Mouse (Mus musculus): ENCODE data around the gene Amz1. TPM values are rescaled to one million over a fixed set of nuclear protein-coding genes. Genes with fewer than 3 reads are reported as not detected.

The Amz1 gene
- polyA plus RNA-seq, 1 experiment from 2014 or later, result 0.97 TPM

DNA sequence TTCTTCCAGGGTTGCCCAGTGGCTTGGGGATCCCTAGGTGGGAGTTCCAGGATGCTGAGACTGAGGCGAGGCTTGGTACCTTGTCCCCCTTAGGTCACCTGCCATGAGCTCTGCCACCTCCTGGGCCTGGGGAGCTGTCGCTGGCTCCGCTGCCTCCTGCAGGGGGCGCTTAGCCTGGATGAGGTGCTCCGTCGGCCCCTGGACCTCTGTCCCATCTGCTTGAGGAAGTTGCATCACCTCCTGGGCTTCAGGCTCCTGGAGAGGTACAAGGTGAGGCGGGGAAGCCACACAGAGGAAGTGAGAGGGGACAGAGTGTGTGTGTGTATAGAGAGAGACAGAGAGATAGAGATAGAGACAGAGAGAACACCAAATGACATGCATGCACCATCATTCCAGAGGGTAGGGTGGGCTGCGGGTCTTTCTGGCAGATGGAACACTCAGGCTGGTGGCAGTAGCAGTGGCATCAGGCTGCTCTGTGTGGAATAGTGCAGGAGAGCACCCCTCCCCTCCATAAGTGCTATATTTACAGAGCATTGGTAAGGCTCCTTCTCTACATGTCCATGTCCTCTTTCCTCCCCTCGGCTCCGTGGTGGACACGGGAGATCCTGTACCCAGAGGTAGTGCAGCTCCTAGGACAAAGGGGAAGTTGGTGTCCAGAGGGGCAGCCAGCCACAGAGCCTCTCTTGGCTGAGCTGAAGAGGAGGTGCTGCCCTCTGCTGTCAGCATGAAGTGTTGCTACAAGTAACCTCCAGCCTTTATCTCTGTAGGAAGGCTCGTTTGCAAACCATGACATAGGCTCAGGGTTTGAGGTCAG lies 25.3 kb downstream of the Amz1 start:
- H3K9me3 ChIP-seq (replicated peaks), result peaks cover 8% of the 10 kb centered on the region; the same call in 1 of the 2 replicates
- H3K9ac ChIP-seq, result peak overlapping the region; percentile 48; the same call in 1 of the 2 replicates
- WGBS (ENCODE audit: insufficient replicate concordance), result 7% methylated on average over 12 of the region's 12 CpGs
- peak overlapping the region; percentile 59 for H3K4me2 ChIP-seq
- no peak overlapping the region for H3K27ac ChIP-seq
- peaks cover 14% of the 10 kb centered on the region for H3K4me1 ChIP-seq (replicated peaks)
- DNase-seq (peak; percentile 52), ATAC-seq (ENCODE audit: low read depth) (peak; percentile 69)
- no peaks in the 10 kb centered on the region for H3K36me3 ChIP-seq
- H3K4me3 ChIP-seq (replicated peaks), result peak overlapping the region; percentile 34
- no peaks in the 10 kb centered on the region for H3K27me3 ChIP-seq

- WGBS (ENCODE audit: insufficient replicate concordance), result 2% methylated on average over 1 of the region's 2 CpGs
- Histone ChIP-seq H3K4me2 (no peak overlapping the region), H3K9ac (no peak overlapping the region), H3K27ac (no peak overlapping the region), H3K4me3 (replicated peaks) (no peak overlapping the region), H3K4me1 (replicated peaks) (peaks cover 14% of the 10 kb centered on the region), H3K9me3 (replicated peaks) (peaks cover 8% of the 10 kb centered on the region; the same call in 1 of the 2 replicates), H3K27me3 (no peaks in the 10 kb centered on the region), H3K36me3 (no peaks in the 10 kb centered on the region)
- ATAC-seq (ENCODE audit: low read depth) (no peak), DNase-seq (peak; percentile 32)
Observed at GRCm38 (mm10) chr5:140750925-140751324, 27.0 kb downstream of the Amz1 start.

DNA sequence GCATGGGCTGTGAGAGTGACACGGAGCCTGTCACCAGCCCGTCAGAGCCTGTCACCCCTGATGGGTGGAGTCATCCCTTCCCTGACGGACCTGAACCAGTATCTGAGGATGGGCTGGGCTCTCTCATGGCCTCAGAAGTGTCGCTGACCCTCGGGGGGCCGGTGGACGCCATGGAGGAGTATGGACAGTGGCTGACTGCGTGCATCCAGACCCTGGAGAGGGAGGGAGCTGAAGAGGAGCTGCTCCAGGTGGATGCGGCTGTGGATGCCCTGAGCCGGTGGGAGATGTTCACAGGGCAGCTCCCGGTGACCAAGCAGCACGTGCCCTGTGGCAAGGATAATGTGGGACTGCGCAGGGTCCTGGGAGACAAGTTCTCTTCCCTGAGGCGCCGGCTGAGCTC lies 28.1 kb downstream of the Amz1 start:
- Histone ChIP-seq H3K27me3 (no peaks in the 10 kb centered on the region), H3K4me2 (no peak overlapping the region), H3K36me3 (no peaks in the 10 kb centered on the region), H3K9ac (no peak overlapping the region), H3K4me1 (replicated peaks) (peaks cover 14% of the 10 kb centered on the region), H3K9me3 (replicated peaks) (peaks cover 8% of the 10 kb centered on the region; the same call in 1 of the 2 replicates), H3K27ac (no peak overlapping the region), H3K4me3 (replicated peaks) (no peak overlapping the region)
- no peak for ATAC-seq (ENCODE audit: low read depth)
- WGBS (ENCODE audit: insufficient replicate concordance), result 80% methylated on average over 15 of the region's 15 CpGs
- no peak for DNase-seq

DNA sequence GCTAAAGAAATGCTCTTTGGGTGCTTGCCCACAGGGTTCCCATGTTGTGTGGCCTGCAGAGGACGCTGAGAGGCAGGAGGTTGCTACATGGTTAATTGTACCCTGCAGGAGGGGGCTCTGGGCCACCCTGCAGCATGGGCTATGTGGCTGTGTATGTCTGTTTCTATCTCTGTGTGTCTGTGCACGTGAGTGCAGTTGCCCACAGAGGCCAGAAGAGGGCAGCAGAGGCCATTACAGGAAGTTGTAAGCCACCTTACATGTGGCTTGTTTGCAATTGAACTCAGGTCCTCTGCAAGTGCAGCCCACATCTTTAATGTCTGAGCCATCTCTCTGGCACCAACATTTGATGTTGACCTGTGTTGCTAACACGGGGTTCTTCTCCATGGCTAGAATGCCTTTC lies 28.7 kb downstream of the Amz1 start:
- 86% methylated on average over 3 of the region's 3 CpGs for WGBS (ENCODE audit: insufficient replicate concordance)

DNA sequence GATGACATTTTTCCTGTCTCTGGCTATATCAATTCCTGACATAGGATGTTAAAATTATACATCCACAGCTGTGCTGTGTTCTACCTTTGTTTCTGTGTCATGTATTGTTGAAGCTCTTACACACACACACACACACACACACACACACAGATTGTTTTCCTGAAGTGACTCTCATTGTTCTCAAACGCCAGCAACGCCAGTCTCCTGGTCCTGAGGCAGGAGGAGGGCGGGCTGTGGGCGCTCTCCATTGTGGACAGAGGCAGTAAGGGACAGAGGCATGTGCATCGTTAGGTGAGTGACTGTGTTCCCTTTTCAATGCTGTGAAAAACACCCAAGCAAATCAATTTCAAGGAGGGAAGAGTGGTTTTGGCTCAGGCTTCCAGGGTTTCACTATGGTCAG lies 29.3 kb downstream of the Amz1 start:
- Histone ChIP-seq H3K36me3 (peaks cover 7% of the 10 kb centered on the region; the same call in 1 of the 2 replicates), H3K27ac (no peak overlapping the region), H3K4me2 (no peak overlapping the region), H3K27me3 (no peaks in the 10 kb centered on the region), H3K9ac (no peak overlapping the region), H3K4me3 (replicated peaks) (no peak overlapping the region), H3K9me3 (replicated peaks) (peaks cover 8% of the 10 kb centered on the region; the same call in 1 of the 2 replicates), H3K4me1 (replicated peaks) (peaks cover 14% of the 10 kb centered on the region)
- ATAC-seq (ENCODE audit: low read depth), result no peak
- DNase-seq, result no peak
- 76% methylated on average over 5 of the region's 5 CpGs for WGBS (ENCODE audit: insufficient replicate concordance)

More for the DNA sequence above, 28.7 kb downstream of the Amz1 start:
- H3K27ac ChIP-seq, result no peak overlapping the region
- peaks cover 5% of the 10 kb centered on the region; the same call in 1 of the 2 replicates for H3K36me3 ChIP-seq
- H3K4me3 ChIP-seq (replicated peaks), result no peak overlapping the region
- no peak for ATAC-seq (ENCODE audit: low read depth)
- peaks cover 8% of the 10 kb centered on the region; the same call in 1 of the 2 replicates for H3K9me3 ChIP-seq (replicated peaks)
- no peak overlapping the region for H3K4me2 ChIP-seq
- H3K4me1 ChIP-seq (replicated peaks), result peaks cover 14% of the 10 kb centered on the region
- no peak overlapping the region for H3K9ac ChIP-seq
- DNase-seq, result no peak
- H3K27me3 ChIP-seq, result no peaks in the 10 kb centered on the region

DNA sequence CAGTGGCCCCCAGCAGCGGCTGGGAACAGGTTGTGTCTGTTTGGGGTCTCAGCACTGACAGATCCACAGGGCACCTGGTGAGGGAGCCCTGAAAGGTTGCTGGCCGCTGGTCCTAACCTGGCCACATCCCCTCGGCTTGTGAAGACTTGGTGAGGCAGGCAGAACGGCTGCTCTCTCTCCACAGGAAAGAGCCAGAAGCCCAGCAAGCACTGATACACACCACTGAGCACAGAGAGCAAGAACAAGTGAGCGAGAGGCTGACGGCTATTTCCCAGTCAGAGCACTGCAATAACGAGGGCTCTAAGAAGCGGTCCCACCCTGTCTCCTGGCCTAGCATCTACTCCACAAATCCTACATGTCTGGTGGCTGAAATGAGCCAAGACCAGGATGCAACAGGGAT lies 34.9 kb downstream of the Amz1 start:
- Histone ChIP-seq H3K4me2 (no peak overlapping the region), H3K4me1 (replicated peaks) (peaks cover 9% of the 10 kb centered on the region; the same call in 1 of the 2 replicates), H3K27me3 (no peaks in the 10 kb centered on the region), H3K4me3 (replicated peaks) (no peak overlapping the region), H3K9ac (no peak overlapping the region), H3K27ac (no peak overlapping the region), H3K9me3 (replicated peaks) (no peaks in the 10 kb centered on the region), H3K36me3 (peaks cover 47% of the 10 kb centered on the region)
- WGBS (ENCODE audit: insufficient replicate concordance), result 84% methylated on average over 8 of the region's 8 CpGs
- DNase-seq (no peak), ATAC-seq (ENCODE audit: low read depth) (no peak)

GRCm38 (mm10) chr5:140762540-140762939 lies 38.6 kb downstream of the Amz1 start:
- H3K27ac ChIP-seq, result no peak overlapping the region
- WGBS (ENCODE audit: insufficient replicate concordance), result 76% methylated on average over 4 of the region's 4 CpGs
- peaks cover 43% of the 10 kb centered on the region for H3K36me3 ChIP-seq
- H3K4me3 ChIP-seq (replicated peaks), result no peak overlapping the region
- DNase-seq (no peak), ATAC-seq (ENCODE audit: low read depth) (no peak)
- no peaks in the 10 kb centered on the region for H3K9me3 ChIP-seq (replicated peaks)
- peaks cover 28% of the 10 kb centered on the region for H3K4me1 ChIP-seq (replicated peaks)
- H3K27me3 ChIP-seq, result no peaks in the 10 kb centered on the region
- H3K9ac ChIP-seq, result no peak overlapping the region
- no peak overlapping the region for H3K4me2 ChIP-seq

DNA sequence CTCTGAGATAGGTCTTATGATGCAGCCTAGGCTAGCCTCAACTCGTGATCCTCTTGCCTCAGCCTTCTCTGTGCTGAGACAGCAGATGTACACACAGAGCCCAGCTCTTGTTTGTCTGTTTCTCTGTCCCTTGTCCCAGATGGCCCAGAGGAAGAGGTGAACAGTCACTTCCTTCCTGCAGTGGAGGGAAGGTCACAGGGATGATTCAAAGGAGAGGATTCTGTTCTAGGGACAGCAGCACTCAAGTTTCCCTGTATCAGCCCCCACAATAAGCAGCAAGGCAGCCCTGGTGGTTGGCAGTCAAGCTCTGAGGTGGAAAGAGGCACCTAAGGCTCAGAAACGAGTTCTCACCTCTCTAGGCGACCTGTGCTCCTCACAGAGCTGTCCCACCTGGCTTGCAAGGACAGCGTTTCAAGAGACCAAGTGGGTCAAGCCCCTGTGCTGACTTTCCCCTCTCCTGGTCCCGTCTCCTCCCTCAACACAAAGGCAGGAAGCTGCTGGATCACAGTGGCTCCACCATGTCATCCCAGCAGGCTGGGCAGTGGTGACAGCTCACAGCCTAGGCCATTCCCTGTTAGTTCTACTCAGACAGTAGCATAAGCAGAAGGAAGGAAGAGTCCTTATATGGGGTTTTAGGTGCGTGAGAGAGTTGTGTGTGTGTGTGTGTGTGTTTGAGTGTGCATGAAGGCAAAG lies 41.1 kb downstream of the Amz1 start:
- 37% methylated on average over 6 of the region's 6 CpGs for WGBS (ENCODE audit: insufficient replicate concordance)
- H3K4me1 ChIP-seq (replicated peaks), result peaks cover 46% of the 10 kb centered on the region

GRCm38 (mm10) chr5:140766566-140766965 lies 42.6 kb downstream of the Amz1 start:
- H3K27ac ChIP-seq, result no peak overlapping the region

More for the DNA sequence above, 41.1 kb downstream of the Amz1 start:
- Histone ChIP-seq H3K4me3 (replicated peaks) (no peak overlapping the region), H3K36me3 (peaks cover 22% of the 10 kb centered on the region), H3K27ac (peak overlapping the region; percentile 61), H3K9ac (no peak overlapping the region), H3K9me3 (replicated peaks) (no peaks in the 10 kb centered on the region), H3K27me3 (no peaks in the 10 kb centered on the region), H3K4me2 (no peak overlapping the region)
- ATAC-seq (ENCODE audit: low read depth) (peak; percentile 46; the same call in 1 of the 2 replicates), DNase-seq (no peak)

GRCm38 (mm10) chr5:140767704-140768141 lies 43.8 kb downstream of the Amz1 start:
- Histone ChIP-seq H3K27me3 (no peaks in the 10 kb centered on the region), H3K4me3 (replicated peaks) (no peak overlapping the region), H3K4me2 (peak overlapping the region; percentile 6; the same call in 1 of the 2 replicates), H3K36me3 (no peaks in the 10 kb centered on the region), H3K4me1 (replicated peaks) (peaks cover 63% of the 10 kb centered on the region), H3K9ac (peak overlapping the region; percentile 43; the same call in 1 of the 2 replicates), H3K9me3 (replicated peaks) (no peaks in the 10 kb centered on the region), H3K27ac (peak overlapping the region; percentile 83)
- ATAC-seq (ENCODE audit: low read depth) (peak; percentile 30), DNase-seq (no peak)
- 43% methylated on average over 9 of the region's 9 CpGs for WGBS (ENCODE audit: insufficient replicate concordance)

More at GRCm38 (mm10) chr5:140766566-140766965, 42.6 kb downstream of the Amz1 start:
- H3K4me1 ChIP-seq (replicated peaks), result peaks cover 54% of the 10 kb centered on the region
- no peak for DNase-seq
- no peak overlapping the region for H3K9ac ChIP-seq
- H3K36me3 ChIP-seq, result peaks cover 7% of the 10 kb centered on the region; the same call in 1 of the 2 replicates
- no peak overlapping the region for H3K4me3 ChIP-seq (replicated peaks)
- no peaks in the 10 kb centered on the region for H3K9me3 ChIP-seq (replicated peaks)
- no peak for ATAC-seq (ENCODE audit: low read depth)
- 72% methylated on average over 4 of the region's 4 CpGs for WGBS (ENCODE audit: insufficient replicate concordance)
- no peak overlapping the region for H3K4me2 ChIP-seq
- H3K27me3 ChIP-seq, result no peaks in the 10 kb centered on the region

DNA sequence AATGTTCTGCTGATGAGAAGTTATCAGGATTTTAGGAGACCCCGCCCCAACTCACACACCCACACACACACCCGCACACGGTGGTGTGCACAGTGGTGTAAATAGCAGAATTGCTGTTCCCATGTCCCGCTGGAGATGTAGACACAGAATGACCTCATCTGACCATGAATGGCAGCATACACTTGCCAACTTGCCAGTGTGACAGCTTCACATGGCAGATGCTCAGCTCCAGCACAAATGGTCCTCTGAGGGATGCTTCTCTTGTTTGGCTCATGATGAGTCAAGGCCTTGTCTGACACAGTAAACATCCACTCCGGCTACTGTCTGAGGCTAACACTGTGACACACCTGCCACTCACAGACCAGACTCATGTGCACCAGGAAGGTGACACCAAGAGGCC lies 44.4 kb downstream of the Amz1 start:
- ATAC-seq (ENCODE audit: low read depth), result peak; percentile 55
- no peak overlapping the region; the same call in 1 of the 2 replicates for H3K4me2 ChIP-seq
- no peaks in the 10 kb centered on the region for H3K27me3 ChIP-seq
- H3K9ac ChIP-seq, result peak overlapping the region; percentile 43; the same call in 1 of the 2 replicates
- no peaks in the 10 kb centered on the region for H3K9me3 ChIP-seq (replicated peaks)
- no peak for DNase-seq
- H3K4me1 ChIP-seq (replicated peaks), result peaks cover 63% of the 10 kb centered on the region
- 38% methylated on average over 5 of the region's 5 CpGs for WGBS (ENCODE audit: insufficient replicate concordance)
- no peak overlapping the region for H3K4me3 ChIP-seq (replicated peaks)
- H3K27ac ChIP-seq, result peak overlapping the region; percentile 83
- no peaks in the 10 kb centered on the region for H3K36me3 ChIP-seq

All from liver, embryonic 13.5 days (tissue).